Mouse (Mus musculus) midbrain, embryonic 13.5 days (tissue): ENCODE results near the gene Cfl1. TPM values are rescaled to one million over a fixed set of nuclear protein-coding genes. Genes with fewer than 3 reads are reported as not detected.
A peak's percentile ranks its signal among the peaks of the same experiment; 100 is the strongest.
"Not testable (repeated sequence)": the region's sequence is repeated elsewhere in the genome, so short reads cannot be mapped to it uniquely, and the experiment has no call there.

ENCODE experiments used
- ATAC-seq: fragments of 200-750 bp; cut with Nextera tagmentation; 2 replicates; pipeline ENCODE4 v1.8.0; 2017; ENCODE audit warnings: mild to moderate bottlenecking, moderate TSS enrichment, moderate library complexity
- H3K27ac ChIP-seq: fragments of 300-500 bp; sonication (generic); 2 replicates; pipeline ENCODE4 v1.5.1; 2015; ENCODE audit warnings: inconsistent platforms, mild to moderate bottlenecking, moderate library complexity
- H3K27me3 ChIP-seq: fragments of 300-500 bp; sonication (generic); 2 replicates; pipeline ENCODE4 v1.6.1; 2015; ENCODE audit warnings: mild to moderate bottlenecking, inconsistent platforms
- H3K36me3 ChIP-seq: fragments of 300-500 bp; sonication (generic); 2 replicates; pipeline ENCODE4 v1.6.1; 2015; ENCODE audit warnings: mild to moderate bottlenecking, inconsistent platforms
- H3K4me1 ChIP-seq: fragments of 300-500 bp; sonication (generic); replicated peaks from 2 replicates; pipeline ENCODE4 v1.6.1; 2015; ENCODE audit warnings: inconsistent platforms
- H3K4me2 ChIP-seq: fragments of 300-500 bp; sonication (generic); replicated peaks from 2 replicates; pipeline ENCODE4 v1.6.1; 2015; ENCODE audit warnings: moderate library complexity, mild to moderate bottlenecking, inconsistent platforms
- H3K4me3 ChIP-seq: fragments of 300-500 bp; sonication (generic); replicated peaks from 2 replicates; pipeline ENCODE4 v1.5.1; 2015; ENCODE audit warnings: mild to moderate bottlenecking, inconsistent platforms
- H3K9ac ChIP-seq: fragments of 300-500 bp; sonication (generic); replicated peaks from 2 replicates; pipeline ENCODE4 v1.6.1; 2015; ENCODE audit warnings: mild to moderate bottlenecking, inconsistent platforms
- H3K9me3 ChIP-seq: fragments of 300-500 bp; sonication (generic); 2 replicates; pipeline ENCODE4 v1.6.1; 2016; ENCODE audit warnings: mild to moderate bottlenecking, inconsistent platforms
- WGBS: fragments of 180-500 bp; shearing (Covaris S2); methylation state at CpG from one replicate; pipeline ENCODE4 v1.1.7; 2015; 5-methylcytosine and 5-hydroxymethylcytosine counted together
- polyA plus RNA-seq: library from polyadenylated mRNA; unstranded; fragments of >200 nt; fragmentation: Nextera tagmentation; extraction: Ambion mirVana; gene quantifications from 2 replicates; pipeline ENCODE4 v1.2.1, GENCODE M21; 2015

Gene Cfl1
- polyA plus RNA-seq, 1 experiment from 2014 or later = 3,599 TPM

DNA sequence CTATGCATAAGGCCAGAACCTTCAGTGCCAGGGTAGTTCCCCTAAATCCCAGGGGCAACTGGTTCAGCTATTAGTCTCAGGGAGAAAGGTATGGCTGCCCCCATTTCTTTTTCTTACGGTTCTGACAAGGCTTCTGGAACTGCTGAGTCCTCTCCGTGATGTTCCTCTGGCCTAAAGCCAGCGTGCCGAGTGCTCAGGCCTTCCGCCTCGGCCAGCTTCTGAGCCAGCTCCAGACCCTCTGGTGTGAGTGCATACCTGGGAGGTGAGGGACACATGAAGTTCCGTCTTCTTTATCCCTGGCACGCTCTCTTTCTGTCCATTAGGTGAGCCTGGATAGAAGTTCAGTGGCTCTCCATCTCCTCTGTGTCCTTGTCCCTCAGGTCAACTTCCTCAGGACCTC is 4.9 kb upstream of the Cfl1 start:
- peaks cover 36% of the 10 kb centered on the region for H3K4me1 ChIP-seq
- H3K4me3 ChIP-seq = no peak overlapping the region
- no peaks in the 10 kb centered on the region for H3K9me3 ChIP-seq
- H3K36me3 ChIP-seq = peaks cover 52% of the 10 kb centered on the region
- H3K4me2 ChIP-seq = no peak overlapping the region
- no peak overlapping the region for H3K27ac ChIP-seq
- no peak for ATAC-seq
- 91% methylated on average over 8 of the region's 8 CpGs for WGBS
- H3K9ac ChIP-seq = no peak overlapping the region
- H3K27me3 ChIP-seq = no peaks in the 10 kb centered on the region

GRCm38 (mm10) chr19:5485821-5486220 is 4.4 kb upstream of the Cfl1 start:
- no peak overlapping the region for H3K4me2 ChIP-seq
- no peak overlapping the region for H3K27ac ChIP-seq
- H3K4me3 ChIP-seq = no peak overlapping the region
- H3K9me3 ChIP-seq = no peaks in the 10 kb centered on the region
- H3K9ac ChIP-seq = no peak overlapping the region
- H3K36me3 ChIP-seq = peaks cover 52% of the 10 kb centered on the region
- H3K27me3 ChIP-seq = no peaks in the 10 kb centered on the region
- no peak for ATAC-seq
- peaks cover 36% of the 10 kb centered on the region for H3K4me1 ChIP-seq
- 94% methylated on average over 7 of the region's 7 CpGs for WGBS

DNA sequence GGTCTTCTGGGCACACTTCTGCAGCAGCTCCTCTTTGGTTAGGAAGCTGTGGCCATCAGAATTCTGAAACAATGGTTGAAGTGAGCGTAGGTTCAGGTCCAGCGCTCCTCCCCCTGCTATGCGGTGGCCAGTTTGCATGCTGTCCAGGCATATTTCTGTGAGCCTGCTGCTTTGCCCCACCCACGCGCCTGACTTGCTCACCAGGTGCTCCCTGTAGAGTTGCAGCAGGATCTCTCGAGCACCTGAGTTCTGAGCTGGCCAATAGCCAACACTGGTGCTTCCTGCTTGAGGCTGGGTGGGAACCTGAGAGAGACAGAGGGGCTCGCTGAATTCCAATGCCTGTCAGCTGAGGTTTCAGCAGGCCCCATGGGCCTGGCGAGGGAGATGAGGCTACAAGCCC is 4.0 kb upstream of the Cfl1 start:
- H3K27ac ChIP-seq = 0 out of 2 replicates have a peak overlapping the region, but pooled peaks have one; percentile 5
- no peaks in the 10 kb centered on the region for H3K27me3 ChIP-seq
- no peak overlapping the region for H3K4me3 ChIP-seq
- H3K36me3 ChIP-seq = peaks cover 51% of the 10 kb centered on the region
- no peaks in the 10 kb centered on the region for H3K9me3 ChIP-seq
- no peak overlapping the region for H3K4me2 ChIP-seq
- 0 out of 2 replicates have a peak overlapping the region, but pooled peaks have one; percentile 24 for H3K9ac ChIP-seq
- peaks cover 36% of the 10 kb centered on the region for H3K4me1 ChIP-seq
- 87% methylated on average over 8 of the region's 8 CpGs for WGBS
- no peak for ATAC-seq

- Histone ChIP-seq H3K4me1 (peaks cover 38% of the 10 kb centered on the region), H3K27ac (no peak overlapping the region), H3K9me3 (no peaks in the 10 kb centered on the region), H3K36me3 (peaks cover 47% of the 10 kb centered on the region), H3K4me3 (no peak overlapping the region), H3K27me3 (no peaks in the 10 kb centered on the region), H3K4me2 (peak overlapping the region; percentile 92; the same call in 1 of the 2 replicates), H3K9ac (0 out of 2 replicates have a peak overlapping the region, but pooled peaks have one; percentile 39)
- 94% methylated on average over 4 of the region's 4 CpGs for WGBS
- ATAC-seq = no peak
Measured at GRCm38 (mm10) chr19:5486771-5487170, 3.5 kb upstream of the Cfl1 start.

DNA sequence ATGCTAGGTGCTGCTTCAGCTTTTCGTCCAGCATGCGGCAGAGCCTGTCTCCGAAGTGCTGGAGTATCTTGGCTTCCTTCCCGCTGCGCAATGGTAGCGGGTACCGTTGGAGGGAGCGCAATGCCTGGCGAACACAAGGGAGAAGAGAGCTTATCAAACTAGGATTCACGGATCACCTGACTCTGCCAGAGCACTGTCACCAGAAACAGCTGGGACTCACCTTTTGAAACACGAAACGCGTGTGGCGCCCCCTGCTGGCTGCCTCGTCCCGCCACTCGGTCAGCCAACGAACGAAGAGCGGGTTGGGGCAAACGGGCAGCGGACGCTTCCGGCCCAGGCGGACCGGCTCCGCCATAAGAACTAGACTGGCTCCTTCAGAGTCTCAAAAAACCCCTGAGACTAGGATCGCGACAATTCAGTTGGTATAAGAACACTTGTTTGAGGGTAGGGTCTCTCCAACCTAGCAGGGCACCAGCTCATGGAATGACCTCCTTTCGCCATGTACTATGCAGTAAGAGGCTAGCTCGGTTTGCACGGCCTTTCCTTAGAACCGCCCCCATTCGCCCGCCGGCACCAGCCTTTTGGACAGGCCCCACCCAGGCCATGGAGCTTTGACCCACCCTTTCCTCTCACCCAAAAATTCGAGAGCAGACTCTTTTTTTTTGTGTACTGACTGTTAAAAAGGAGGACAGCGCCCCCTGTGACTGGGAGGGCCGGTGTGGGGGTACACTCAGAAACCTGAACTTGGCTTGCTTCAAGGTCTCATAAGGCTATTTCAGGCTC is 2.3 kb upstream of the Cfl1 start, which contains the start of gene Mus81:
Gene Mus81 (minus strand): TSS at position 635 of the 783 bp plus-strand sequence.
- ATAC-seq = peak; percentile 55

DNA sequence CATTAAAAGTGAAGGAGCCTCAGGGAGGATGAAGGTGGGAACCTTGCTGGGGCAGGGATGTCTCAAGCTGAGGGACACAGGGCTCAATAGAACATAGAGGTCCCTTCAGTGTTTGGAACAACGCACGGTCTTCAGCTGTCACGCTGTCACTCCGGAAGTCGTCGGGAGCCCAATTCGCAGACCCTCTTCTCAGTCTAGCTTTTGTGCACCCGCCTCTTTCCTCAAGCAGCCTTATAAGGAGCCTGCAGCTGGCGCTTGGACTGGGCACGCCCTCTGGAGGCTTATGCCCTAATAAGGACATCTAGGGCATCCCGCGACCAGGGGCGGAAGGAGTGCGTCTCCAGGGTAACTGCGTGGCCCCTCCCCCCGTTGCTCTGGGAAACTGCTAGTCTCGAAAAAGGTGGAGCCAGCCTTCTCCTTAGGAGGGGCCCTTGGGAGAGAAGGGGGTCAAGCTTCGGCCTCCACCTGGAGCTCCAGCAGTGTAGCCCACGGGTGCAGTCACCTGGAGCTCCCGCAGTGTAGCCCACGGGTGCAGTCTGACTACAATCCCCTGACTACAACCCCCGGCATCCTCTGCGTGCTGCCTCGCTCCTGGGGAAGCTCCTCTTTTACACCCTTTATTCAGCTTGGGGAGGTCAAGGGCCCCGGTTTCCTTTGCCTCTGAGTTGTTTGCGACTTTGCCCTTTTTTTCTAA is 1.2 kb upstream of the Cfl1 start:
- Histone ChIP-seq H3K27ac (peak overlapping the region; percentile 100), H3K4me2 (peak overlapping the region; percentile 92), H3K9ac (peak overlapping the region; percentile 71), H3K4me3 (peak overlapping the region; percentile 54), H3K27me3 (no peaks in the 10 kb centered on the region), H3K9me3 (no peaks in the 10 kb centered on the region), H3K4me1 (peaks cover 55% of the 10 kb centered on the region), H3K36me3 (peaks cover 48% of the 10 kb centered on the region)
- peak; percentile 81 for ATAC-seq
- under 1% methylated on average over 26 of the region's 26 CpGs for WGBS

More for the DNA sequence above, 2.3 kb upstream of the Cfl1 start, which contains the start of gene Mus81:
- peak within 1 kb of the TSS; percentile 92 for H3K4me2 ChIP-seq
- H3K4me3 ChIP-seq = peak within 1 kb of the TSS; percentile 54
- peaks cover 50% of the 10 kb centered on the region for H3K4me1 ChIP-seq
- H3K9ac ChIP-seq = peak within 1 kb of the TSS; percentile 71
- no peaks in the 10 kb centered on the region for H3K9me3 ChIP-seq
- H3K27me3 ChIP-seq = no peaks in the 10 kb centered on the region
- H3K36me3 ChIP-seq = peaks cover 48% of the 10 kb centered on the region
- WGBS = under 1% methylated on average over 39 of the region's 39 CpGs
- H3K27ac ChIP-seq = peak within 1 kb of the TSS; percentile 100

GRCm38 (mm10) chr19:5489721-5490120 is 534 bp upstream of the Cfl1 start:
- H3K27me3 ChIP-seq, ATAC-seq, H3K9me3 ChIP-seq, H3K9ac ChIP-seq: not testable (repeated sequence)
- peak overlapping the region; percentile 92 for H3K4me2 ChIP-seq
- WGBS = 58% methylated on average over 10 of the region's 10 CpGs
- H3K4me3 ChIP-seq = peak overlapping the region; percentile 99
- H3K27ac ChIP-seq = peak overlapping the region; percentile 100
- peaks cover 48% of the 10 kb centered on the region for H3K36me3 ChIP-seq
- peaks cover 55% of the 10 kb centered on the region for H3K4me1 ChIP-seq

DNA sequence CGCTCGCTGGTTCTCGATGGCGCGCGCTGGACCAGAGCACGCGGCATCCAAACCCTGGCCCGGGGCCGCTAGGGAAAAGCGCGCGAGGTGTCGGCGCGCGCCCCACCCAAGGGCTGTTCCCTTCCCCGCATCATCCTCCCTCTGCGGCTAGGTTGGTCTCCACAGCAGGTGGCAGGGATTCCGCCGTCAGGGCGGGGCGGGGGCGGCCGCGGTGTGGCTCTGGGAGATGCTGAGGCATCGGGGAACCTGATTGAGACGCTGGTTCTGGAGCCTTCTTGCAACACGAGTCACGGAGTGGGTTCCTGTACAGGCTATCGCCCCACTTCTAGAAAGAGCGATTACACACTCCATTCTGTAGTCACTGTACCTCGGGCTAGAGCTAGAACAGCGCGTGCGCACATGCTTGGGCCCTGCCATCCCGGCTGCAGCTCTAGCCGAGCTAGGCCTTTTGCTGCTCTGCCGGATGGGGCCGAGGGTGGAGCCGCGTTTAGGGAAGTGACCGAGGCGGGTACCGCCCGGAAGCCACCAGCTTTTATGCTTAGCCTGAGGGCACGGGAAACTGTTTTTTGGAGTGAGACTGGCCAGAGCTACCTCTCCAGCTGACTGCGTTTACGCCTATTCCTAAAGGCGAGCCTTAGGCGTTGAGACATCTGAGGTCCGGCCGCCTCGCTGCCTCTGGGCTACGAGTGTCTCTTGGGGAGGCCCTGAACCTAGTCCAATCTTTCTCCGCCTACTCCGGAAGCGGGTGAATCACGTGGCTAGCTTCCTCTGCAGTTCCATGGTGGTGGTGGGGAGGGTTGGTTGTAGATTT is 848 bp downstream of the Cfl1 start:
- Histone ChIP-seq H3K4me3 (peak overlapping the region; percentile 99), H3K9ac (peak overlapping the region; percentile 98), H3K4me2 (peak overlapping the region; percentile 92), H3K27ac (peak overlapping the region; percentile 100), H3K36me3 (peaks cover 46% of the 10 kb centered on the region), H3K9me3 (no peaks in the 10 kb centered on the region), H3K27me3 (no peaks in the 10 kb centered on the region), H3K4me1 (peaks cover 55% of the 10 kb centered on the region)
- under 1% methylated on average over 59 of the region's 59 CpGs for WGBS
- ATAC-seq = peak; percentile 55

GRCm38 (mm10) chr19:5492641-5493040 is 2.4 kb downstream of the Cfl1 start:
- no peak overlapping the region for H3K9ac ChIP-seq
- H3K4me2 ChIP-seq = peak overlapping the region; percentile 92
- WGBS = 89% methylated on average over 4 of the region's 4 CpGs
- H3K4me1 ChIP-seq = peaks cover 41% of the 10 kb centered on the region
- no peaks in the 10 kb centered on the region for H3K27me3 ChIP-seq
- H3K27ac ChIP-seq = no peak overlapping the region
- H3K9me3 ChIP-seq = no peaks in the 10 kb centered on the region
- H3K36me3 ChIP-seq = peaks cover 57% of the 10 kb centered on the region
- no peak for ATAC-seq
- no peak overlapping the region; the same call in 1 of the 2 replicates for H3K4me3 ChIP-seq

DNA sequence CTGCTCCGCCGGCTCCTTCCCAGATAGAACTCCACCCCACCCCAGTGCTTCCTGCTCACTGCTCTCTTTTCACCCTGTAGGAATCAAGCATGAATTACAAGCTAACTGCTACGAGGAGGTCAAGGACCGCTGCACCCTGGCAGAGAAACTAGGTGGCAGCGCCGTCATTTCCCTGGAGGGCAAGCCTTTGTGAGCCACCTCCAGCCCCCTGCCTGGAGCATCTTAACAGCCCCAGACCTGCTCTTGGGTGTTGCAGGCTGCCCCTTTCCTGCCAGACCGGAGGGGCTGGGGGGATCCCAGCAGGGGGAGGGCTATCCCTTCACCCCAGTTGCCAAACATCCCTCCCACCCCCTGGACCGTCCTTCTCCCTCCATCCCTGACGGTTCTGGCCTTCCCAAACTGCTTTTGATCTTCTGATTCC is 3.1 kb downstream of the Cfl1 start:
- H3K36me3 ChIP-seq = peaks cover 64% of the 10 kb centered on the region
- not testable (repeated sequence) for H3K4me3 ChIP-seq, ATAC-seq, H3K4me2 ChIP-seq, H3K27me3 ChIP-seq, H3K27ac ChIP-seq, H3K9me3 ChIP-seq, H3K9ac ChIP-seq
- H3K4me1 ChIP-seq = peaks cover 38% of the 10 kb centered on the region
- 60% methylated on average over 9 of the region's 9 CpGs for WGBS

DNA sequence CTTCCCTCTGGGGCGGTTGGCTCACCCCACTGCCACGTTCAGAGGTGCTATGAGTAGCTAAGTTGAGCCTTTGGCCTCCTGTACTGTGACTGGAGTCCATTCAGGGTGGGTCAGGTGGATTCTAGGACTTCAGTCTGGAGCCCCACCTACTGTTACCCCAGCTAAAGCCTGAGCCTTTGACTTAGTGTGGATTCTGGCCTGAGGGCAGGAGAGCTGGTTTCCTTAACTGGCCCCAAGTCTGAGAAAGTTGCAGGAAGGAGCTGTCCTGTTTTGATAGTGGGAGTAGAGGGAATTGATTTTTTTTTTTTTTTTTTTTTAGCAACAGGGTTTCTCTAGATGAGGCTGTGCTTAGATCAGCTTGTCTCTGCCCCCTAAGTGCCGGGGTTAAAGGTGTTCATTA is 4.1 kb downstream of the Cfl1 start:
- Histone ChIP-seq H3K4me1 (peaks cover 28% of the 10 kb centered on the region), H3K27me3 (no peaks in the 10 kb centered on the region), H3K9me3 (no peaks in the 10 kb centered on the region), H3K4me3 (no peak overlapping the region), H3K4me2 (no peak overlapping the region), H3K9ac (no peak overlapping the region), H3K27ac (no peak overlapping the region), H3K36me3 (peaks cover 68% of the 10 kb centered on the region)
- 94% methylated on average over 3 of the region's 3 CpGs for WGBS
- no peak for ATAC-seq
